Mouse (Mus musculus) ES-E14 (cell line): ENCODE results near the gene Spaca9. TPM values are rescaled to one million over a fixed set of nuclear protein-coding genes. Genes with fewer than 3 reads are reported as not detected.

Experiments
- DNase-seq: peaks from one replicate; pipeline ENCODE4 v3.0.0-alpha.2; 2013; ENCODE audit warnings: low read depth, low spot score
- H3K27ac ChIP-seq: 2 replicates; pipeline ENCODE4 v1.5.1; 2012; ENCODE audit warnings: low read depth, mild to moderate bottlenecking, low read length, moderate library complexity, mixed read lengths; ENCODE audit not compliant: poor library complexity, insufficient read depth, severe bottlenecking
- H3K36me3 ChIP-seq: 2 replicates; pipeline ENCODE4 v1.6.1; 2012; ENCODE audit warnings: mild to moderate bottlenecking, low read length, moderate library complexity, mixed read lengths; ENCODE audit not compliant: control insufficient read depth, poor library complexity, insufficient read depth, severe bottlenecking
- H3K4me1 ChIP-seq, 2 experiments: fragments of 150-350 bp in 1 of 2; sonication (generic) in 1 of 2; 2 replicates each; pipeline ENCODE4 v1.6.1; 2012; ENCODE audit warnings: low read length in 2 of 2, mild to moderate bottlenecking in 1 of 2, mixed read lengths in 1 of 2; ENCODE audit not compliant: control insufficient read depth in 2 of 2, insufficient read depth in 2 of 2, poor library complexity in 1 of 2
- H3K4me3 ChIP-seq, 2 experiments: fragments of 150-350 bp in 1 of 2; sonication (generic) in 1 of 2; 2 replicates each; pipeline ENCODE4 v1.5.1; 2012; ENCODE audit warnings: low read length in 2 of 2, low read depth in 1 of 2, mild to moderate bottlenecking in 1 of 2, mixed read lengths in 1 of 2; ENCODE audit not compliant: insufficient read depth in 1 of 2, poor library complexity in 1 of 2, severe bottlenecking in 1 of 2
- H3K9ac ChIP-seq: 2 replicates; pipeline ENCODE4 v1.6.1; 2012; ENCODE audit warnings: low read depth, mild to moderate bottlenecking, low read length, mixed read lengths; ENCODE audit not compliant: poor library complexity, insufficient read depth, severe bottlenecking
- H3K9me3 ChIP-seq: fragments of 150-350 bp; sonication (generic); 2 replicates; pipeline ENCODE4 v1.6.1; 2012; ENCODE audit warnings: low read depth, mild to moderate bottlenecking, low read length; ENCODE audit not compliant: control insufficient read depth, insufficient read depth
- CHD2 ChIP-seq: IDR thresholded peaks from 2 replicates; pipeline ENCODE4 v1.6.1; 2014; ENCODE audit warnings: mild to moderate bottlenecking, low read depth, low read length, inconsistent platforms
- HCFC1 ChIP-seq: IDR thresholded peaks from 2 replicates; pipeline ENCODE4 v1.6.1; 2012; ENCODE audit warnings: low read length, inconsistent platforms, borderline replicate concordance; ENCODE audit not compliant: insufficient read depth
- MAFK ChIP-seq: IDR thresholded peaks from 2 replicates; pipeline ENCODE4 v1.6.1; 2014; ENCODE audit warnings: mild to moderate bottlenecking, low read depth, low read length, inconsistent platforms; ENCODE audit not compliant: insufficient read depth
- ZC3H11A ChIP-seq: IDR thresholded peaks from 2 replicates; pipeline ENCODE4 v1.6.1; 2012; ENCODE audit warnings: low read depth, mild to moderate bottlenecking, inconsistent platforms, low read length, borderline replicate concordance
- ZNF384 ChIP-seq: IDR thresholded peaks from 2 replicates; pipeline ENCODE4 v1.6.1; 2012; ENCODE audit warnings: low read depth, low read length, inconsistent platforms
- in situ Hi-C, 2 experiments: fragments of 600-800 bp; cut with MboI; formaldehyde crosslinking; loops; one replicate each; pipeline ENCODE4 v1.15.1; 2025; ENCODE audit warnings: low sequenced_read_pairs in 2 of 2, inconsistent platforms in 1 of 2; ENCODE audit not compliant: unreplicated experiment in 2 of 2
- total RNA-seq: library from RNA; depleted of rRNA; stranded (reverse); fragments of 300-350 nt; gene quantifications from 2 replicates; pipeline ENCODE4 v1.2.3, GENCODE M21; 2012; rRNA removed

Gene Spaca9
- not detected in 2 replicates for total RNA-seq

GRCm38 (mm10) chr2:28699361-28700335 is at the start of gene Spaca9, which contains the start of gene Ak8:
Spaca9 (minus strand) TSS chr2:28699727.
Ak8 (plus strand) TSS chr2:28700164.
- in situ Hi-C loops: no loop called here
- H3K27ac ChIP-seq: no peak within 1 kb of the TSS

GRCm38 (mm10) chr2:28747705-28748104 is 48.2 kb upstream of the Spaca9 start:
- Histone ChIP-seq H3K9ac (no peak overlapping the region), H3K4me1 (peaks cover 0 to 3% of the 10 kb centered on the region in 2 experiments; a peak in 1 of 4 replicates), H3K36me3 (no peaks in the 10 kb centered on the region), H3K4me3 (no peak overlapping the region), H3K9me3 (no peaks in the 10 kb centered on the region), H3K27ac (no peak overlapping the region)
- in situ Hi-C loops: no loop called here
- no peak for DNase-seq
- no peak for TF ChIP-seq CHD2
- no peak for TF ChIP-seq ZC3H11A
- no peak for TF ChIP-seq ZNF384
- TF ChIP-seq MAFK: no peak
- TF ChIP-seq HCFC1: no peak

More at GRCm38 (mm10) chr2:28699361-28700335, at the start of gene Spaca9, which contains the start of gene Ak8:
- H3K9ac ChIP-seq: peak within 1 kb of the TSS; percentile 77
- DNase-seq: peak; percentile 69
- peaks cover 0 to 3% of the 10 kb centered on the region in 2 experiments; a peak in 1 of 4 replicates for H3K4me1 ChIP-seq
- TF ChIP-seq CHD2: no peak
- TF ChIP-seq MAFK: no peak
- TF ChIP-seq HCFC1: peak; percentile 83
- no peak for TF ChIP-seq ZC3H11A
- no peak for TF ChIP-seq ZNF384
- H3K4me3 ChIP-seq: peak within 1 kb of the TSS; percentile 73 to 93
- no peaks in the 10 kb centered on the region for H3K9me3 ChIP-seq
- no peaks in the 10 kb centered on the region for H3K36me3 ChIP-seq

- peaks cover 0 to 3% of the 10 kb centered on the region in 2 experiments; a peak in 1 of 4 replicates for H3K4me1 ChIP-seq
- in situ Hi-C loops: no loop called here
- DNase-seq: no peak
Observed at GRCm38 (mm10) chr2:28746682-28747332, 47.3 kb upstream of the Spaca9 start.

GRCm38 (mm10) chr2:28742701-28743100 is 43.2 kb upstream of the Spaca9 start:
- no peak overlapping the region for H3K27ac ChIP-seq
- DNase-seq: no peak
- in situ Hi-C loops: no loop called here
- no peaks in the 10 kb centered on the region for H3K4me1 ChIP-seq
- no peak overlapping the region for H3K9ac ChIP-seq
- no peaks in the 10 kb centered on the region for H3K36me3 ChIP-seq
- TF ChIP-seq HCFC1 (no peak), MAFK (no peak)
- no peaks in the 10 kb centered on the region for H3K9me3 ChIP-seq
- no peak overlapping the region for H3K4me3 ChIP-seq

More at GRCm38 (mm10) chr2:28746682-28747332, 47.3 kb upstream of the Spaca9 start:
- no peak for TF ChIP-seq ZNF384
- no peak for TF ChIP-seq MAFK
- TF ChIP-seq ZC3H11A: no peak
- no peak for TF ChIP-seq HCFC1
- TF ChIP-seq CHD2: no peak
- no peak overlapping the region for H3K27ac ChIP-seq
- no peak overlapping the region for H3K9ac ChIP-seq
- no peaks in the 10 kb centered on the region for H3K9me3 ChIP-seq
- H3K4me3 ChIP-seq: no peak overlapping the region
- H3K36me3 ChIP-seq: no peaks in the 10 kb centered on the region
